Mouse (Mus musculus) 416B (cell line): ENCODE results near the gene Chrna5.

ENCODE experiments used
- DNase-seq: peaks from one replicate; pipeline ENCODE4 v3.0.0; 2011; ENCODE audit warnings: low read depth

The Chrna5 gene

DNA sequence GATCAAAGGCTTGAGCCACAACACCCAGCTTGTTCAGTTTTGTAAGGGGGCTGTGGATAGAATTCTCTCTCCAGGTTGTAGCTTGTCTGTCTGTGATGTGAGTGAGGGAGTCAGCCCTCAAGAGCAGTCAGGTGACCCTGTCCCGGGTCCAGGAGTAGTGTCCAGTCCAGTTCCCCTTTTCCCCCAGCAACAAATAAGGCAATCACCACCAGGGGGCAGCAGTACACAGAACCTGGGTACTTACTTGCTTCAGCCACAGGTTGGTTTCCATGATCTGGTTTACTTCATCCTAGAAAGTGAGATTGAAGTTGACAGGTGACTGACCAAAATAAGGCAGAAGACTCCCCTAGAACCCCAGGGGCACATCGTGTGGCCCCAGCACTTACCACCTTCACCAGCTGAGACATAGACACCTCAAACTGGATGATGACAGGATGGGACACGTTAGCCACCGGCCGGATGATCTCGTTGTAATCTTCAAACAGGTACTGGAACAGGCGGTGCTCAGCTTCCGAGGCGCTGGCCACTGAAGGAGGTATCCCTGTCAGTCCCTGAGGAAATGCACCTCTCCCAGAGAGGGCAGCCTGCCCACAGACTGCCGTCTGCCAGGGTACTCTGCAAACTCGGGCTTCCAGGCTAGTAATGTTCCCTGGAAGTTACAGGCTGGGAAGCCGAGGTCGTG lies 43.4 kb downstream of the Chrna5 start:
- peak; percentile 77 for DNase-seq

DNA sequence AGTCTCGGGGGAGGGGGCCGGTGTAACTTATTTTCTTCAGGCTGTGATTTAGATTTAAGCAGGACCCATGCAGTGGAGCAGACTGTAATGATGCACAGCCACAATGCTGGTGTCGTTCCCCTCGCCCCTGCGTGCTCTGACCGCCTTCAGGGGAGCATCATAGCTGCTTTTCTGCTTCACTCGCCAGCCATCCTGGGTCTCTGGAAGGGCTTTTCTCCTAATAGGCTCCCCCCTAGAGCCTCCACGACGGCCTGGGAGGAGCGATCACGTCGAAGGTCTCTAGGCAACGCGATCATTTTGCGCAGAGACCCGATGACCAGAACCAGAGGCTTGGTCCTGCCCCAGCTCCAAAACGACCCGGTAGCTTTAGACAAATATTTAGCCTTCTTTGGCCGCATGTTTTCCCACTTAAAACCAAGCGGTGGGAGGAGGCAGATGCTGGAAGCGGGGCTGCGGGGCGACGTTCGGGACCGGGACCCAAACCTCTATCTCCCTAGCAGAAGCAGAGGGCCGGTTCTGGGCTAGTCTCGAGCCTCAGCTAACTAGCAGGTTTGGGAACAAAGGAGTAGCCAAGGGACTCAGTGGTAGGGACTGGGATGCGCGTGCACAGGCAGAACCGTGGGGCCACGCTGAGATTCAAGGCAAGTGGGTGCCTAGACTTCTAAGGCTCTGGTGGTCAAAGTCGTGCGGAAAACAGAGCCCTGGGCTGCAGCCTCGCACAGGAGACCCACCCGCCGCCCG lies 45.0 kb downstream of the Chrna5 start:
- DNase-seq, result no peak

DNA sequence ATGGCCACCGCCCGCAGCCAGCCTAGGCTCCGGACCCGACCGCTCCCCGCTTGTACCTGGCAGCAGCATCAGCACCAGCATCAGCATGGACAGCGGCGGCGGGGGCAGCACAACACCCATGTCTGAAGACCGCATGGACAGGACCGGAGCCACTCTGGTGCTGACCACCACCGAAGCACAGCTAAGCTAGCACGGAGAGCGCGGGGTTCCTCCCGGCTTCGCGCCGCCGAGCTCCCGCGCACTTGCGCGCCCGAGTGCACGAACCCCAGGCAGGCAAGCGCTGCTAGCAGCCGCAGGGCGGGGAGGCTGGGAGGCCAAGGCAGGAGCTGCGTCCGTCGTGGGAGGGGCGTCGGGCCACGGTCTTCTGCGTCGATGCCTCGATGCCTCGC lies 45.6 kb downstream of the Chrna5 start, which contains the start of gene Chrna3:
Gene Chrna3 (minus strand): TSS at position 288 of the 389 bp plus-strand sequence.
- DNase-seq, result no peak

DNA sequence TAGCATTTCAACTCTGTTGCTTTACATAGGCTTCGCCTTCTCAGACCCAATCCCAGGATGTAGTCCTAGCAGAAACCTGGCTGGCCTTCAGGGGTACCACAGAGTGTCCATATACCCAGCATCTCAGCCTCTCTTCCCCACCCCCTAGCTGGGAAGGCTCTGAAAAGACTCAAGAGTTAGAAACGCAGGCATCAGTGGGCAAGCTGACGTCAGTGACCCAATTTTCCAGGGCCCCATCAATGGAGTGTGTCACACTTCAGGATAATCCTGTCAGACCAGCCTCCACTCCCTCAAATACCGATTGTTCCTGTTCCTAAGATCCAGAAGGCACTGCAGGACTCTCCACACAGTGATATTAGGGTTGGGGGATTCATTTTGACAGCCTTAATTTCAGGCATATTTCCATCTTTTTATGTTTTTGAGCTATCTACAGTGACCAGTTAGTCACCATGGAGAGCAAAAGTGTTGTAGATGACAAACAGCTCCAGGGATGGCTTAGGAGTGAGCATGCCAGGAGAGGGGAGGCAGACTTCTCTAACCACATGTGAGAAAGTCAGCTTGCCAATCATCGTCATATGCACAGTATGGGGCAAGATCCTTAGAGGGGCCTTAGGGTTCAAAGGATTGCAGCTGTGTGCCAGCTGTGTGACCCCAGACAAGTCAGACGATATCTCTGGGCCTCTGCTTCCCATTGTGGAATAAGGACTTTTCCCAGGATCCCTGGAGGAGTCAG lies 50.9 kb downstream of the Chrna5 start:
- no peak for DNase-seq

DNA sequence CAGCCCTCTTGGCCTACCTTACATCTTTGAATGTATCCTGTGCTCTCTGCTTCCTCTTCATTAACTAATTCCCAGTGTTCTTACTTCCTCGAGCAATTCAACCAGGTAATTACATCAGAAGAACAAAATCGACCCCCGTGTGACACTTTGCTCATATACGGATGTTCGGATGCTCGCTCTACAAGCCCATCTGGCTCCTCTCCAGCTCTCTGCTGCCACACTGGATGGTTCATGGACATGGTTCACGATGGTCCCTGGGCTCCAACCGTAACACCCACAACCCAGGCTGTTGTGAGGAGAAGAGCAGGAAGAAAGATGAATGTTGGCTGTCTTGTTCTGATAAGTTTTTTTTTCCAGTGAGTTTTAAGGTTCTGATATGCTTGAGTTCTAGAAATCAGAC lies 58.3 kb downstream of the Chrna5 start:
- no peak for DNase-seq

DNA sequence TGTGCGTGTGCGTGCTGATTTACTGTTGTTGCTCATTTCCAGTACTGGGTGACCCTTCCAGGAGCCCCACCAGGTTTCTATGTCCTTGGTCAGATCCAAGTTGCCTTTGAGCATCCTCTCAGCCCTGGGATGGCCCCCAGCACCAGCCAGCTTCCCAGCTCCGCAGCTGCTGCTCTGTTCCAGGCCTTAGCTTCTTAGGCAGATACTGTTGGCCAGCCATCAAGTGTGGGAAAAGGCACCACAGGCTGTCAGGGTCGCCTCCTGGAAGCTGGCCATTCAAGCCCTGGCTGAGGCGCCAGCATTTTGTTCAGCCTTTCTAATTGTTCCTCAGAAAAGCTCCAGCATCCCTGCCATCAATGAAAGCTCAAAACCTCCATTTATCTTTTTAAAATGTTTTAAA lies 59.3 kb downstream of the Chrna5 start:
- no peak for DNase-seq

DNA sequence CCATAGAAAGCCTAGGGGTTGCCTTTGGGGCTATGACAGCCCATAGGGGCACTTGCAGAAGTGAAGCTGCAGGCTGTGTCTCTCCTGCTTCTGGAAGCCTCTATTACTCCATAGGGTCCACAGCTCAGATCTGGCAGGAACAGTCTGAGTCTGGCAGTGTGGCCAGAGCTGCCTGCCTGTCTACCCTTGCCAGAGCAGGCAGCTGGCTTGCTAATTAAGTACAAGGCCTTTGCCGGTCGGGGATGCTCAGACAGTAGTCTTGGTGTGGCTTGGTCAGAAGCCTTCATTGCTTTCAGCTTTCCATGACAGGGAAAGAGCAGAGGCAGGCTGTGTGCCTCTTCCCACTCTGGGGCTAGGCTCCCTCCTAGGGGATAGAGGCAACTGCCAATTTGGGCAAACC lies 60.7 kb downstream of the Chrna5 start:
- no peak for DNase-seq

DNA sequence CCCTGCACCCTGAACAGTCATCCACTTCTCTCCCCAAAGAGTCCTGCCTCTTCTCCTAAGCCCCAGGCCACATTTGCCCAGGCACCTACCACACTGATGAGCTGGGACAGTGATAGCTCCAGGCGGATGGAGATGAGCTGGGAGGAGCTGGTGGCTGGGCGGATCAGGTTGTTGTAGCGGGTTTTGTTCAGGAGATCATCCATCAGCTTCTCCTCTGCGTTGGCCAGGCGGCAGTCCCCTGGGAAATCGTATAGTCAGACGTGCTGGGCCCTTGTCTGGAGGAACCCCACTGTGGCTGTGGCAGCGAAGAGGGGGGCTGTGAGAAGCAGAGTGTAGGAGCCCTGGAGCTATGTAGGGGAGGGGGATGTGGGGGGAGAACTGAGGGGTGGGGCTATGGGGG lies 63.0 kb downstream of the Chrna5 start:
- no peak for DNase-seq

DNA sequence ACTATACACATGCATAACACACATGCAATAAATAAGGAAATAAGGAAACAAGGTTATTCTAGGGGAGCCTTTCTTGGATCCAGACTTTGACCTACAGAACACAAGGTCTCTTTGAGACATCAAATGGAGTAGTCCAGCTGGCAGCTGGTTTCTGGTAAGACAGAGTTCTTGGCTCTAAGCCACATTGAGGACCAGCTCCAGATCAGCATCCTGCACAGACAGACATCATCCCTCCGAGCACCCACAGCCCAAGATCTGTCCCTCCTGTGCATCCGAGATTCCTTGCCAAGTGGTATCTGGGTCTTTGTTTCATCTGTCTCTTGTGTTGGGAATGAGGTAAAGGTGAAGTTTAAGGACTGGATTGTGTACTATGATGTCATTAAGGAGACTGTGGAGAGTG lies 64.3 kb downstream of the Chrna5 start:
- DNase-seq, result no peak

DNA sequence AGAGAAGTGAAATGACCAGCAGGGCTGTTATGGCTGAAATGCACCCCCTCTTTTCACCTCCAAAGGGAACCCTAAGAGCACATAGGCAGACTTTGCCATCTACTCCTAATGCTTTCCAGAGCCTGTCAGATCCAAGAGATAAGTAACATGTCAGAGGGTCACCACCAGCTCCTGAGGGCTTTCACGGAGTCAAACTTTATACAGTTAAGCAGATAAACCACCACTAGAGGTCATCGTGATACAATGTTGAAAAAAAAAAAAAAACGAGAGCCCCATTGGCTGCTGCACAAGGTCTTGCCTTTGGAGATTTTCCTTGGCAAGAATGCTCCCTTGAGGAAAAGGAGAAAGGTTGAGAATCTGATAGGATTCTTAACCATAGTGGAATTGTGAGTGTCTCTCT lies 66.1 kb downstream of the Chrna5 start:
- DNase-seq, result peak; percentile 47

DNA sequence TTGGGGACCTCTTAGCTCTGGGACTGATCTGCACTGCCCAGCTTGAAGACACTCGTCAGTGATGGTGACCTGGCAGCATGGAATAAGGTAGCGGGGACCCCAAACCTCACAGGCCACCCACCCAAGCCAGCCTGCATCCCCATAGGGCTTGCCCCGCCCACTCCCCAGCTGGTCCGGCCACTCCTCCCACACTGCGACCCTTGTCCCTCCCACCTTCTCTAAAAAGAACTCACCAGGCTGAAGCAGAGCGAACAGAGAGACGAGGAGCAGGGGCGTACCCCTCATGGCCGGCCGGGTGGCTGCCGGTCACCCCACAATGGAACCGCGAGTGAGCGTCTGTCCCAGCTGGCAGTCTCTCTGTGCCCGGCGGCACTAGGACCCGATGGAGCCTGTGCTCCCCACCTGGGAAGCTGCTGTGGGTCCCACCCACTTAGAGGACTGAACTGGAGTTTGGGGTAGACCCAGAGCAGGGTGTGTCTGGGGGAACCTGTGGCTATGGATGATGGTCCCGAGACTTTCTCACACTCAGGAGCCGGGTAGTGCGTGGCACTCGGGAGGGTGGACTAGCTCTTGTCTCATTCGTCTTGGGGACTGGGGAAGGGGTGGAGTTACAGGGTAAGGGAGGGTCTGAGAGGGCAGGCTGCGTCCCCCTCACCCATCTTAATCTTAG lies 67.7 kb downstream of the Chrna5 start, which contains the start of gene Chrnb4:
Gene Chrnb4 (minus strand): TSS at position 569 of the 670 bp plus-strand sequence.
- no peak for DNase-seq

DNA sequence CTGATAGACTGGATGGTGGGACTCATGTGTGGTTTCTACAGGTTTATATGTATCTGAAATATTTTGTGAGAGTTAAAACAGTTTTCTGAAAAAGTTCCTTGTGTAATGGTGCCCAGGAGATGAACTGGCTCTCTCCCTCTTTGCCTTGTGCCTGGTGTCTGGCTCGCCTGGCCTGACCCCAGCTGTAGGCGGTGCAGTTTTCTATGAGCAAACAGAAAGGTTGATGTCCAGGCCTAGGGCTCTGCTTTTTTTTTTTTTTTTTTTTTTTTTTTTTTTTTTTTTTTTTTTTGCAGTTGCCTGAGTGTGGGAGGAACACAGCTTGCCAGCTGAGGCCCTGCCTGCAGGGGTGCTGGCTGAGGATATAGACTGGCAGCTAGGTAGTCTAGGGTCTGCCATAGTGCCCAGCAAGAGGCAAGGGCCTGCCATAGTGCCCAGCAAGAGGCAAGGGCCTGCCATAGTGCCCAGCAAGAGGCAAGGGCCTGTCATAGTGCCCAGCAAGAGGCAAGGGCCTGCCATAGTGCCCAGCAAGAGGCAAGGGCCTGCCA lies 74.8 kb downstream of the Chrna5 start:
- no peak for DNase-seq
